Mouse (Mus musculus) B cell, adult (primary cell): ENCODE results near the gene 4930474N05Rik. TPM values are rescaled to one million over a fixed set of nuclear protein-coding genes. Genes with fewer than 3 reads are reported as not detected.

ENCODE experiments used
- total RNA-seq: library from RNA; stranded (reverse); gene quantifications from 4 replicates; pipeline ENCODE4 v1.2.4, GENCODE M21; 2023; ENCODE audit not compliant: inconsistent age

The 4930474N05Rik gene
- not detected in 4 replicates for total RNA-seq

GRCm38 (mm10) chr14:36094617-36095016, at the start of gene 4930474N05Rik:
4930474N05Rik (plus strand) TSS chr14:36094917.

